Mouse (Mus musculus) erythroblast, adult 5-6 weeks (primary cell): ENCODE results near the gene Tsga10ip. TPM values are rescaled to one million over a fixed set of nuclear protein-coding genes. Genes with fewer than 3 reads are reported as not detected.

Experiments used
- ATAC-seq: replicated peaks from 2 replicates; pipeline ENCODE4 v1.8.0; 2016; ENCODE audit warnings: moderate number of reproducible peaks, mild to moderate bottlenecking, moderate TSS enrichment, inconsistent platforms; ENCODE audit not compliant: poor library complexity, low FRiP score, severe bottlenecking
- total RNA-seq, 2 experiments: library from RNA; stranded (forward) in 1 of 2; stranded (reverse) in 1 of 2; fragments of 150-400 nt in 1 of 2; fragments of 200-764, 138-1000 nt in 1 of 2; gene quantifications; 2 replicates each; pipeline versions ENCODE4 v1.2.3 to v1.2.4; 2015 to 2017; ENCODE audit warnings: low replicate concordance in 2 of 2

Gene Tsga10ip
- total RNA-seq, 2 experiments from 2014 or later: not detected

- ATAC-seq: peak; percentile 78
Observed at GRCm38 (mm10) chr19:5424782-5425741, 22.7 kb upstream of the Tsga10ip start, which contains the start of the genes Drap1 and AI837181. Gene Drap1, minus strand, starts transcription at chr19:5424979. Gene AI837181, plus strand, starts transcription at chr19:5425144.

GRCm38 (mm10) chr19:5424092-5424781 is 21.9 kb upstream of the Tsga10ip start:
- ATAC-seq: 0 out of 2 replicates have a peak, but pooled peaks have one; percentile 5

GRCm38 (mm10) chr19:5423561-5423960 is 21.2 kb upstream of the Tsga10ip start:
- ATAC-seq: no peak

- ATAC-seq: no peak
Observed at GRCm38 (mm10) chr19:5422895-5423443, 20.6 kb upstream of the Tsga10ip start.

- ATAC-seq: no peak
Observed at GRCm38 (mm10) chr19:5422267-5422666, 19.9 kb upstream of the Tsga10ip start.

- ATAC-seq: no peak
Observed at GRCm38 (mm10) chr19:5421784-5422183, 19.5 kb upstream of the Tsga10ip start.

- no peak for ATAC-seq
Observed at GRCm38 (mm10) chr19:5420579-5420978, 18.3 kb upstream of the Tsga10ip start.

- no peak for ATAC-seq
Observed at GRCm38 (mm10) chr19:5419630-5420029, 17.3 kb upstream of the Tsga10ip start.

- no peak for ATAC-seq
Observed at GRCm38 (mm10) chr19:5418750-5419466, 16.6 kb upstream of the Tsga10ip start.

GRCm38 (mm10) chr19:5414534-5414957 is 12.2 kb upstream of the Tsga10ip start:
- ATAC-seq: no peak

- ATAC-seq: no peak
Observed at GRCm38 (mm10) chr19:5413840-5414239, 11.5 kb upstream of the Tsga10ip start.

GRCm38 (mm10) chr19:5411961-5412360 is 9.6 kb upstream of the Tsga10ip start:
- ATAC-seq: no peak

- no peak for ATAC-seq
Observed at GRCm38 (mm10) chr19:5410641-5411040, 8.3 kb upstream of the Tsga10ip start.

- no peak for ATAC-seq
Observed at GRCm38 (mm10) chr19:5409068-5409467, 6.7 kb upstream of the Tsga10ip start.

GRCm38 (mm10) chr19:5408057-5409001 is 6.0 kb upstream of the Tsga10ip start:
- no peak for ATAC-seq

- peak; percentile 84 for ATAC-seq
Observed at GRCm38 (mm10) chr19:5407133-5407532, 4.8 kb upstream of the Tsga10ip start.

- peak; percentile 60 for ATAC-seq
Observed at GRCm38 (mm10) chr19:5406531-5407126, 4.3 kb upstream of the Tsga10ip start.

- peak; percentile 65 for ATAC-seq
Observed at GRCm38 (mm10) chr19:5405924-5406323, 3.6 kb upstream of the Tsga10ip start.
